9 mouse cellular contexts compared by ENCODE assay signal in the genomic region with DNA sequence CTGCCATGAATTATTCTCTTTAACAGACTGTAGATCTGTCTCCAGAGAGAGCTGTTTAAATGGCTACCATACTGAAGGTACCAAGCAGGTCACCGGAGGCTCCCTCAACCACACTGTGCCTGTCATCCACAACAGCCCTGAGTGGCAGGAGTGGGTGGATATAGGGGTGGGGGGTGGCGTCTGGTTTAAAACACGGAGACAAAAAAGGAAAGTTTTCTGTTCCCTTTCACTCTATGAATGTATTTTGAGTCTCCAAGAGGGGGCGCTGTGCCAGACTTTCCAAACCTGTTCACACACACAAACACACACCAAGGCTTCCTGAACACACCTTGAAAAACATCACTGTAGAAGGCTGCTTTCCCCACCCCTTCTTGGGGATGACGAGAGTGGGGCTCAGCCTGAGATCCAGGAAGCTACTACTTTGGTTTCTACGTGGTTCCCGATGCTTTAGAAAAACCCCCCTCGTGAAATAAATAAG. TPM values are rescaled to one million over a fixed set of nuclear protein-coding genes. Genes with fewer than 3 reads are reported as not detected.
A peak's percentile ranks its signal among the peaks of the same experiment; 100 is the strongest.
DNase-seq lines count a peak whose midpoint lies in the region; ATAC-seq lines count a peak whose summit lies in the region.
"Had no signal": no experiment of that assay in that cellular context is flagged by ENCODE, and none has a peak within 500 bp of the region (broad histone marks: within the 10 kb centered on the region; RNA-seq: fewer than 3 reads in every experiment).

No protein-coding gene starts in this region.

- no peak for ATAC-seq in CD4-positive, CD25-positive, alpha-beta regulatory T cell, adult 4 months
- peak; percentile 53 for ATAC-seq in hindbrain, embryonic 16.5 days
- peak; percentile 57 for ATAC-seq in neural tube, embryonic 13.5 days (ENCODE audit: low read depth)
- no peak for ATAC-seq in inflammation-experienced regulatory T-cells, adult 6 months

- H3K27ac ChIP-seq in hindbrain, embryonic 16.5 days (ENCODE audit: low read depth, low read length) = no peak overlapping the region
- H3K27ac ChIP-seq in neural tube, embryonic 13.5 days (replicated peaks) = no peak overlapping the region

- H3K9me3 ChIP-seq in hindbrain, embryonic 16.5 days (ENCODE audit: control insufficient read depth, low read length) = no peaks in the 10 kb centered on the region
- no peaks in the 10 kb centered on the region for H3K9me3 ChIP-seq in neural tube, embryonic 13.5 days
- H3K9me3 ChIP-seq: limb, embryonic 12.5 days had no signal

- H3K4me2 ChIP-seq in hindbrain, embryonic 16.5 days (ENCODE audit: low read length) = no peak overlapping the region
- H3K4me2 ChIP-seq in neural tube, embryonic 13.5 days = no peak overlapping the region

- no peak overlapping the region for H3K4me3 ChIP-seq in hindbrain, embryonic 16.5 days (ENCODE audit: low read length)
- H3K4me3 ChIP-seq in neural tube, embryonic 13.5 days = no peak overlapping the region
- H3K4me3 ChIP-seq: limb, embryonic 12.5 days had no signal

- H3K27me3 ChIP-seq in hindbrain, embryonic 16.5 days (replicated peaks; ENCODE audit: control insufficient read depth, insufficient read depth, low read length) = no peaks in the 10 kb centered on the region
- no peaks in the 10 kb centered on the region for H3K27me3 ChIP-seq in neural tube, embryonic 13.5 days
- H3K27me3 ChIP-seq: limb, embryonic 12.5 days had no signal

- 61% methylated on average over 8 of the region's 8 CpGs for WGBS in hindbrain, embryonic 16.5 days
- WGBS in neural tube, embryonic 13.5 days = 68% methylated on average over 8 of the region's 8 CpGs

- peak; percentile 7 for DNase-seq in CD4-positive, CD25-positive, alpha-beta regulatory T cell, adult 2 months (ENCODE audit: low read depth, low spot score)
- DNase-seq in layer of hippocampus, postnatal 25 days (ENCODE audit: extremely low spot score in 1 of 2, low spot score in 1 of 2) = peak; percentile 32 to 62
- DNase-seq in layer of hippocampus, adult 9-10 months (ENCODE audit: low spot score) = no peak
- peak; percentile 58 to 81 for DNase-seq in cerebellum, postnatal 14 days

- H3K36me3 ChIP-seq in hindbrain, embryonic 16.5 days (ENCODE audit: control insufficient read depth, insufficient read depth, low read length) = no peaks in the 10 kb centered on the region
- 0 out of 2 replicates have a peak, but pooled peaks cover 6% of the 10 kb centered on the region for H3K36me3 ChIP-seq in neural tube, embryonic 13.5 days

- H3K9ac ChIP-seq in hindbrain, embryonic 16.5 days (ENCODE audit: low read depth, low read length) = no peak overlapping the region
- peak overlapping the region; percentile 65; the same call in 1 of the 2 replicates for H3K9ac ChIP-seq in neural tube, embryonic 13.5 days
- H3K9ac ChIP-seq: limb, embryonic 12.5 days had no signal

- peaks cover 6% of the 10 kb centered on the region for H3K4me1 ChIP-seq in hindbrain, embryonic 16.5 days (ENCODE audit: control insufficient read depth, insufficient read depth, low read depth, low read length)
- H3K4me1 ChIP-seq in neural tube, embryonic 13.5 days (replicated peaks) = peaks cover 9% of the 10 kb centered on the region

RNA-seq across cellular contexts. Expression of gene Adcy5, which starts 43.5 kb away (rescaled TPM):
- polyA plus RNA-seq in CD4-positive, CD25-positive, alpha-beta regulatory T cell, adult 4 months (2017; shearing (Covaris generic)) = under 1 TPM; 0.08 to 0.14 TPM
- 10 to 100 TPM; 73.7 TPM for total RNA-seq in layer of hippocampus, postnatal 25 days (2021)
- polyA plus RNA-seq in hindbrain, embryonic 16.5 days (2015; fragmentation: Nextera tagmentation; extraction: Ambion mirVana) = 7.0 and 7.2 TPM in 2 replicates
- polyA plus RNA-seq in neural tube, embryonic 13.5 days (2015; fragmentation: Nextera tagmentation; extraction: Ambion mirVana) = 4.0 and 5.3 TPM in 2 replicates
- under 1 TPM; 0.04 to 0.33 (median 0.10) TPM for polyA plus RNA-seq in inflammation-experienced regulatory T-cells, adult 6 months (2017; shearing (Covaris generic))

Comparison
In these comparisons a context has a peak if more than half of its experiments do, and no peak if none do; other contexts are left out.
1. ATAC-seq: peak in hindbrain, embryonic 16.5 days (single experiment) and neural tube, embryonic 13.5 days (single experiment); none in CD4-positive, CD25-positive, alpha-beta regulatory T cell, adult 4 months (single experiment) and inflammation-experienced regulatory T-cells, adult 6 months (single experiment).